In the genomic region with DNA sequence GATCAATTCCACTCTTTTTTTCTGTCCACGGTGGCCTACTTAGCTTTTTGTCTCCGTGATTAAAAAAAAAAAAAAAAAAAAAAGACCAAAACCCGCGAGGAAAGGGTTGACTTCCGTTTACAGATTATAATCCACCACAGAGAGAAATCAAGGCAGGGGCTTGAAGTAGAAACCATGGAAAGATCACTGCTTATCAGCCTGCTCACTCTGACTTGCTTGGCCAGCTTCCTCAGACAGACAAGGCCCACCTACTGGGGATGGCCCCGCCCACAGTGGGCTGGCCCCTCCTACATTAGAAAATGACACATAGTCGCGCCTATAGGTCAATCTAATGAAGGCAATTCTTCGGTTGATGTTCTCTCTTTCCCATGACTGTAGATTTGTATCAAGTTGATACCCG, we compare ENCODE assay signal across 15 mouse cellular contexts.
DNase-seq lines count a peak whose midpoint lies in the region; ATAC-seq lines count a peak whose summit lies in the region.
"Had no signal": no experiment of that assay in that cellular context is flagged by ENCODE, and none has a peak within 500 bp of the region (broad histone marks: within the 10 kb centered on the region; RNA-seq: fewer than 3 reads in every experiment).

No protein-coding gene starts in this region.

- no peak overlapping the region for H3K4me3 ChIP-seq in embryonic facial prominence, embryonic 13.5 days
- no peak overlapping the region for H3K4me3 ChIP-seq in embryonic facial prominence, embryonic 10.5 days
- no peak overlapping the region for H3K4me3 ChIP-seq in limb, embryonic 11.5 days (ENCODE audit: low read depth, low read length)
- H3K4me3 ChIP-seq: erythroblast, embryonic 14.5 days; heart, adult 2 months; hindbrain, embryonic 12.5 days; midbrain, embryonic 15.5 days; neural tube, embryonic 13.5 days had no signal

- peaks cover 57% of the 10 kb centered on the region for H3K4me1 ChIP-seq in embryonic facial prominence, embryonic 13.5 days
- H3K4me1 ChIP-seq in embryonic facial prominence, embryonic 10.5 days: peaks cover 37% of the 10 kb centered on the region
- H3K4me1 ChIP-seq in limb, embryonic 11.5 days (ENCODE audit: control insufficient read depth, insufficient read depth, low read length): peaks cover 23% of the 10 kb centered on the region

- no peak overlapping the region for H3K9ac ChIP-seq in embryonic facial prominence, embryonic 13.5 days
- H3K9ac ChIP-seq in limb, embryonic 11.5 days (ENCODE audit: low read length): no peak overlapping the region
- H3K9ac ChIP-seq: hindbrain, embryonic 12.5 days; midbrain, embryonic 15.5 days; neural tube, embryonic 13.5 days had no signal

- no peak overlapping the region for H3K4me2 ChIP-seq in embryonic facial prominence, embryonic 13.5 days
- no peak overlapping the region for H3K4me2 ChIP-seq in limb, embryonic 11.5 days (ENCODE audit: low read depth, severe bottlenecking)
- H3K4me2 ChIP-seq: hindbrain, embryonic 12.5 days; midbrain, embryonic 15.5 days; neural tube, embryonic 13.5 days had no signal

- ATAC-seq in embryonic facial prominence, embryonic 13.5 days (ENCODE audit: insufficient number of reproducible peaks, insufficient read depth, low FRiP score, low TSS enrichment, low read depth): no peak
- no peak for ATAC-seq in limb, embryonic 11.5 days (ENCODE audit: insufficient number of reproducible peaks, low FRiP score, low TSS enrichment, low read depth)
- ATAC-seq: midbrain, embryonic 15.5 days had no signal

- no peaks in the 10 kb centered on the region for H3K9me3 ChIP-seq in embryonic facial prominence, embryonic 13.5 days
- H3K9me3 ChIP-seq in embryonic facial prominence, embryonic 10.5 days: no peaks in the 10 kb centered on the region
- no peaks in the 10 kb centered on the region for H3K9me3 ChIP-seq in limb, embryonic 11.5 days (ENCODE audit: control insufficient read depth, low read length)
- H3K9me3 ChIP-seq: hindbrain, embryonic 12.5 days; midbrain, embryonic 15.5 days; neural tube, embryonic 13.5 days had no signal

- H3K36me3 ChIP-seq in embryonic facial prominence, embryonic 13.5 days: peaks cover 23% of the 10 kb centered on the region
- peaks cover 41% of the 10 kb centered on the region for H3K36me3 ChIP-seq in embryonic facial prominence, embryonic 10.5 days (replicated peaks)
- H3K36me3 ChIP-seq in limb, embryonic 11.5 days (ENCODE audit: control insufficient read depth, insufficient read depth, low read length): no peaks in the 10 kb centered on the region
- H3K36me3 ChIP-seq: hindbrain, embryonic 12.5 days; midbrain, embryonic 15.5 days; neural tube, embryonic 13.5 days had no signal

- DNase-seq in embryonic facial prominence, embryonic 10.5 days (ENCODE audit: low spot score): no peak
- peak; percentile 50 for DNase-seq in thymus, postnatal 4 days
- DNase-seq in thymus, postnatal 25 days: no peak
- DNase-seq in limb, embryonic 11.5 days (ENCODE audit: low spot score): no peak
- DNase-seq in embryo, embryonic 10 days (ENCODE audit: low spot score): no peak
- no peak for DNase-seq in embryo, embryonic 11 days
- no peak for DNase-seq in heart, adult 8-10 months (ENCODE audit: low spot score)
- DNase-seq: cerebellum, postnatal 25 days; kidney, adult 8-10 months had no signal

- H3K27ac ChIP-seq in embryonic facial prominence, embryonic 13.5 days: peak overlapping the region; percentile 75
- no peak overlapping the region for H3K27ac ChIP-seq in embryonic facial prominence, embryonic 10.5 days (replicated peaks)
- H3K27ac ChIP-seq in limb, embryonic 11.5 days (replicated peaks; ENCODE audit: low read depth, low read length): peak overlapping the region; percentile 30; the same call in 1 of the 2 replicates
- H3K27ac ChIP-seq: heart, adult 2 months; midbrain, embryonic 15.5 days had no signal

- 66% methylated on average over 10 of the region's 10 CpGs for WGBS in embryonic facial prominence, embryonic 13.5 days
- 75% methylated on average over 10 of the region's 10 CpGs for WGBS in embryonic facial prominence, embryonic 10.5 days
- WGBS in limb, embryonic 11.5 days: 77% methylated on average over 10 of the region's 10 CpGs

- H3K27me3 ChIP-seq in embryonic facial prominence, embryonic 13.5 days: no peaks in the 10 kb centered on the region
- no peaks in the 10 kb centered on the region for H3K27me3 ChIP-seq in embryonic facial prominence, embryonic 10.5 days (replicated peaks; ENCODE audit: low read depth, poor library complexity, severe bottlenecking)
- no peaks in the 10 kb centered on the region for H3K27me3 ChIP-seq in limb, embryonic 11.5 days (ENCODE audit: control insufficient read depth, insufficient read depth, low read length)
- H3K27me3 ChIP-seq: hindbrain, embryonic 12.5 days; midbrain, embryonic 15.5 days; neural tube, embryonic 13.5 days had no signal
